Mouse (Mus musculus): ENCODE data around the gene Vwa5b2.

The Vwa5b2 gene

DNA sequence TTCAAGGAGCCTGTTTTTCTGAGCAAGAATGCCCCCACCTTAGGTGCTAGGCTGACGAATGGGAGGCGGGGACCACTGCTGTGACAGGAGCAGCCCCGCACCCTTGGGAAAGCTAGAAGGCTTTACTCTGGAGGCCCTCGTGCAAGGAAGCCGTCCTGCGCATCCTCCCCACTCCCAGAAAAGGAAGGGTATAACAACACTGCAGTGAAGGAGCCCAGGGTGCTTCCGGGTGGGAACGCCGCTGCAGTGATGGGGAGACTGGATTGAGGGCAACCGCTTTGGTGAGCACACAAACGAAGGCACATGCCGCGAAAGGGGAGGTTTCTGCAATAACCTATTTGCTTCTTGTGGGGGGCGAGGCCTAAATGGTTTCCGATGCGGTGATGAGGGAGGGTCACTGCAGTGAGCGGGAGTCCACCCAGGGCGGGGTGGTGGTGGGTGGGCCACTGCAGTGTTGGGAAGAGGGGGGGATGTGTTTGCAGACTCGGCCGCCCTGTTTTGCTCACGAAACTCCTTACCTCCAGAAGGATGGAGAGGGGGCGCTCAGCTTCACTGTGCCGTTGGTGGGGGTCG, at the start of gene Vwa5b2:
Gene Vwa5b2, plus strand, starts transcription at position 106 of the 573 bp plus-strand sequence.
- no peak for DNase-seq

DNA sequence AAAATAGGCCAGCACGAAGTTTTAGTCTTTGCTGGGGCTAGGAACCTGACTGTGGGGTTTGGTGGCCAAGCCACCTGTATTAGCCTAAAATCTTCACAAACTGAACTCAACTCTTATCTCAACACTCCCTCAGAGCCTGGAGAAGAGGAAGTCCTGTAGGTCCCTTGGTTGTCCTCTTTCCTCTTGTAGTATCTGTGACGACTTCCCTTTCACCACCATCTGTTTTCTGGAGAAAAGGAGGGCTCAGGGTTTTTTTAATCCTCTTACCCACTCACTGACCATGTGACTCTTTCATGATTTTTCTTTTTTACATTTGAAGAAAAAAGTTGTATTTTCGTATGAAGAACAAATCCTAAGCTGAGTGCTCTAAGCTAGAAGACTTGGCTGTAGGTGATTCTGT, 49.6 kb upstream of the Vwa5b2 start:
- no peak for DNase-seq

- DNase-seq: no peak
Observed at GRCm38 (mm10) chr16:20540438-20540837, 48.8 kb upstream of the Vwa5b2 start.

- no peak for DNase-seq
Observed at GRCm38 (mm10) chr16:20545696-20546095, 43.6 kb upstream of the Vwa5b2 start.

- no peak for DNase-seq
Observed at GRCm38 (mm10) chr16:20547423-20547822, 41.8 kb upstream of the Vwa5b2 start.

GRCm38 (mm10) chr16:20548096-20548948, 40.9 kb upstream of the Vwa5b2 start, which contains the start of gene Abcf3:
Abcf3 (plus strand) TSS chr16:20548577.
- DNase-seq: peak; percentile 99

DNA sequence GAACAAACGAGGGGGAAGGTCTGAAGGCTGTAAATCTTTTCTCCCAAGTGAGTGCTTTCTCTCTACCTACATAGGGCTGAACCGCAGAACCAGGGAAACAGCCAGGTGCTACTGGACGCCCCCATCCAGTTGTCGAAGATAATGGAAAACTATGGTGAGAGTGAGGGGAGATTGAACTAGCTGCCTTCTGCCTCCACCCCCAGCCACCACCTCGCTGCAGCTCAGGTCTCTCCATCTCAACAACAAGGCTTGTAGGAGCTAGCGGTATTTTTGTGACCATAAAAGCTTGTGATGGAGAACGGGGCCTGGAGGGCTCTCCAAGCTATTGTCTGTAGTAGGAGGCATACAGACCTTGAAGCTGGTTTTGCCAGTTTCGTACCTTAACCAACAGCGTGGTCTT, 40.1 kb upstream of the Vwa5b2 start:
- DNase-seq: no peak

GRCm38 (mm10) chr16:20551691-20552090, 37.6 kb upstream of the Vwa5b2 start:
- no peak for DNase-seq

DNA sequence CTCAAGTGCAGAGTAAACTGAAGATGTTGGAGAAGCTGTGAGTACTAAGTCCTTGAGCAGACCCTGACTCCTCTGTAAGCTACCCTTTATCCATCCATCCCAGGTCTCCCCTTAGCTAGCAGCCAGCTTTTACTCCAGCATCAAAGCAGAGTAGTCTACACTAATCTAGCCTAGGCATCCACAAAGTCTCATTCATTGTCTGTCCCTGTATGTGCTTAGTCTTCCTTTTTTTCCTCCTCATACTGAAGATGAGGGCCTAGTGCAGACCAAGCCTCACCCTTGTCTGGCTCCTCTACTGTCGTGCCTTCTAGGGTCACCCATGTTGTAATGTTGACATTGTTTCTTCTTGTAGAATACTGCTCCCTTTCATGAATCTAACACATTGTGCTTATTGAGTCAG, 36.7 kb upstream of the Vwa5b2 start:
- DNase-seq: no peak

DNA sequence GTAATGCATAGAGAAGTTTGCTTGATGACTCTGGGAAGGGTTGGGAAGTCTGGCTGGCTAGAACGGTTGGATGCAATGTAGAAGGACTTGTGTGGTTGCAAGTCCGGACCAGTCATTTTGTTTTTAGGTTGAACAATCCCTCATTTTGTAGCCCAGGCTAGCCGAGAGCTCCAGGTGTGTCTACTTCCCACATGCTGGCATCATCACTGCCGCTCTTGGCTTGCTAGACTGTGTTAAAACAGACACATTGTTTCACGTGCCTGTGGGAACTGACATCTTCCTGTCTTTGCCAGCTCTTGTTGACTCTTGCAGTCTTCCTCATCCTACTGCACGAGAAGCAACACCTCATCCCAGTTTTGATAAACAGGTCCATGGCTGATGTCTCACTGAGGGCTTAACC, 34.3 kb upstream of the Vwa5b2 start:
- DNase-seq: no peak

DNA sequence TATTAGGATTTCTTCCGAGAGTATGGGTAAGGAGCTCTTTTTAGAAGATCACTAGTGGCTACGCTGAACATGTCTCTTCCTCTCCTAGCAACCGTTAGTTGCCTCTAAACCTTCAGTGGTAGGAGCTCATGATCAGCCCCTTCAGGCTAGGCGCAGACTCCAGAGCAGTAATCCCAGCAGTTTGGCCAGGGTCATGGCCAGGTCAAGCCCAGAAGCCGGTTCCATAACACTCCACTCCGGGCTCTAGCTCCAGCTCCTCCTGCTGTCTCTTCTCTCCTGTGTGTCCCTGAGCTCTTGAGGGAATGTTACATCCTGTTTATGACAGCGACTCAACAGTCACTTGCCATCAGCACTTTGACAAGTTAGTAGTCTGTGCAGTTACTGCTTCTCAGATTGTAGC, 31.9 kb upstream of the Vwa5b2 start:
- DNase-seq: no peak

DNA sequence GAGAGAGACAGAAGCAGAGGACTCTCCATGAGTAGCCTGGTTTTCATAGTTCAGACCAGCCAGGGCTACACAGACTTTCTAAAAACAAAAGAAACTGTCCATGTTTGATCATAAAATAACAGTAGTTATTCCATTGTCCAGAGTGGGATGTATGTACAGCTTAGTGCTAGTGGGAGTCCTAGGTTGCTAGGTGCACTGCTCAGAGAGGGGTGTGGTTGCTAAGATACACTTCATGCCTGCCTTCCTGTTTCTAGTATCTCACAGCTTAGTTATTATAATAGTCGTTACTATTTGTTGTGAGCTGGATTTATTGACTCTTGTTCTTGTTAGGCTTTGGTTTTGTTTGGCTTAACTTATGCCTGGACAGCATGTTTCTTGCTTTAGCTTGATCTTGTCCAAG, 24.2 kb upstream of the Vwa5b2 start:
- no peak for DNase-seq

- DNase-seq: peak; percentile 28
Observed at GRCm38 (mm10) chr16:20589939-20590679, 838 bp downstream of the Vwa5b2 start.

DNA sequence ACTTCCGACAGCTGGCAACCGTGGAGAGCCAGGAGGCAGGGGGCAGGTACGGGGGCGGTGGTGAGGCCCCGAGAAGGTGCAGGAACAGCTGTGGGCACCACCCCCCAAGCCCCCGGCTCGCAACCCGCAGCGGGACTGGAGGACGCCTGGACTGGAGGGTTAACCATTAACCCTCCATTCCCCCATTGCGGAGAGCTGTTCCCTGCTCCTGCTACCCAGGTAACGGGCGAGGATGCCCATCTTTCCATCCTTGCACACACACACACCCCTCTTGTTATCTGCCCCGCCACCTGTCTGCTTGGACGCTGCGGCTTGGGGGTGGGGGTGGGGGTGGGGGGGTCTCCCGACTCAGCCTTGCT, 1.4 kb downstream of the Vwa5b2 start:
- no peak for DNase-seq

- DNase-seq: no peak
Observed at GRCm38 (mm10) chr16:20591076-20591705, 1.9 kb downstream of the Vwa5b2 start.

DNA sequence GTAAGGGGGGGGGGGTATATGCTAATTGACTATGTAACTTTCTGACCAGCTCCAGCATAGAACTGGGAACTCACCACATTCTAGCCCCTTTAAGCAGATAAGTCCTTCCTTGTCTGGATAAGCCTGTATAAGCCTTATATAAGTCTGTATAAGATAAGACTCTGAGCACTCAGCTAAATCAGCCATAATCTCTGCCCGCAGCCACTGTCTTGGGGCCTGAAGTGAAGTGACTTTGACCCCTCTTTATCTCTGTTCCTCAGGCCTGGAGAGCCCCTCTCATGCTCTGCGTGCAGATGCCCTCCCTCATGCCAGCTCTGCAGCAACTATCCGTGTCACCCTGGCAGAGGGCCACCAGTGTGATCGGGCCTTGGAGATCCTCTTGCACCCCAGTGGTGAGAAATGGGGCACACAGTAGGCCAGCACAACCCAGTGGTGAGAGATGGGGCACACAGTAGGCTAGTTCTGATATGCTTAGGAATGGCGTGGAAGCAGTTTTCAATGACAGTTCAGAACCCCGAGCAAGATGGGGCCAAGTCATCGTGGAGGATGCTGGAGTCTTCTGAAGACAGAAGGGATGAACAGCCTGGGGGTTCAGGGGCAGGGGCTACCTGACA, 5.9 kb downstream of the Vwa5b2 start:
- peak; percentile 70 for DNase-seq

DNA sequence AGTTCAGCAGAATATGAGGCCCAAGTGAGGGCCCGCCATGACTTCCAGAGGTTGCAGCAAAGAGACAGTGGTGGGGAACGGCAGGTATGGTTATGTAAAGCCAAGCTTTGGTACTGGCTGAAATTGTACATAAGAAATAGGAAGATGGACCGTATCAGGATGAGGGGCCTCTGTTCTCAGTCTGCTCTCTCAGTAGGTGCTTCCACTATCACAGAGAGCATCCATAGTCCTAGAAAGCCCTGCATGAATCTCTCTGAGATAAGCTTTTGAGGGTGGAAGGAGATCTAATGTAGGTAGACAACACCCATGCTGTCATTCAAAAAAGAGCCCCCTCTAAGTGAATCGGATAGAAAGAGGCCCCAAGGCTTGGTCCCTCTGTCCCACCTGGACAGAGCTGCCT, 6.5 kb downstream of the Vwa5b2 start:
- no peak for DNase-seq

DNA sequence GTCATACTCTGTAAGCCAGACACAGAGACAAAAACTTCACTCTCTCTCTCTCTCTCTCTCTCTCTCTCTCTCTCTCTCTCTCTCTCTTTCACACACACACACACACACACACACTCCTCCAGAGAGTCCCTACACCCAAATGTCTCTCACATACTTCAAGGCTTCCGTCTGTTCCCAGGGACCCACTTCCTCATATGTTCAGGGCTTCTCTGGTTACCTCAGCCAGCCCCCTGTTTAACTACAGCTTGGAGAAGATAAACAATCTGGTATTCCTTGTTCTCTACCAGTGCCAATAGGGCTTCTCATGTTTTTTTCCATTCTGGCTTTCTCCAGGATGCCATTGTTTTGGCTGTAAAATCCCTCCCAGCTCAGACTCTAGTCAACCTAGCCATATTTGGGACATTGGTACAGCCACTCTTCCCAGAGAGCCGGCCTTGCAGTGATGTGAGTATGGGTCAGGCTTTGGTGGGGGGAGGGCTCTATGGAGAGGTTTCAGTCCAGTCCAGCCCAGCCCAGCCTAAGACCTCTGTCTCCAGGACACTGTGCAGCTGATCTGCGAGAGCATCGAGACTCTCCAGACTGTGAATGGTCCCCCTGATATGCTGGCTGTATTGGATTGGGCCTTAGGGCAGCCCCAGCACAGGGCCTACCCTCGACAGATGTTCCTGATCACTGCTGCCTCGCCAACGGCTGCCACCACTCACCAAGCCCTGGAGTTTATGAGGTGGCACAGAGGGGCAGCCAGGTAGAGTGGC, 7.6 kb downstream of the Vwa5b2 start:
- DNase-seq: no peak

DNA sequence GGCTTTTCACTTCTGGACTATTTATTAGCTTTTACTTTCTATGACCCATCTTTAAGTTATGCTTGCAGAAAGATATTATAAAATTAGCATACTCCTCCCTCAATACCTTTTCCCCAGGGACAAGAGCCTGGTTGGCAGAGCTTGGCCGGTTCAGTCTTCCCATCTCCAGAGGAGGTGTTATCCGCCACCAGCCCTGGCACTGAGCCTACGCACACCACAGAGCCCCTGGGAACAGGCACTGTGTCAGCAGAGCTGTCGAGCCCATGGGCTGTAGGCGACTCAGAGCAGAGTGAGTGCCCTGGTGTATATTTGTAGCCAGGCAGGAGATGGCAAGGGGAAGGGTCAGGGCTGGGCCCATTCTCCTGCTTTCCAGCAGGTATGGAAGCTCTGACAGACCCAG, 11.2 kb downstream of the Vwa5b2 start:
- DNase-seq: no peak

GRCm38 (mm10) chr16:20604705-20605104, 15.4 kb downstream of the Vwa5b2 start:
- no peak for DNase-seq

- DNase-seq: peak; percentile 74
Observed at GRCm38 (mm10) chr16:20610501-20611356, 21.5 kb downstream of the Vwa5b2 start.

All from liver (tissue).